Mouse (Mus musculus) MEL (cell line): ENCODE results near the gene Ctdnep1. TPM values are rescaled to one million over a fixed set of nuclear protein-coding genes. Genes with fewer than 3 reads are reported as not detected.

Source experiments
- DNase-seq: peaks from one replicate; pipeline ENCODE4 v3.0.0; 2011; ENCODE audit warnings: low read depth, low spot score
- H3K27ac ChIP-seq: 2 replicates; pipeline ENCODE4 v1.5.1; 2012; ENCODE audit warnings: low read depth, mild to moderate bottlenecking, control low read depth, low read length, moderate library complexity; ENCODE audit not compliant: control insufficient read depth
- H3K27me3 ChIP-seq, 2 experiments: fragments of 150-350 bp in 1 of 2; sonication (generic) in 1 of 2; 2 replicates each; pipeline ENCODE4 v1.6.1; 2012; ENCODE audit warnings: low read length in 2 of 2, mild to moderate bottlenecking in 2 of 2, improper control_type of control experiment in 1 of 2, moderate library complexity in 1 of 2; ENCODE audit not compliant: insufficient read depth in 2 of 2, control insufficient read depth in 1 of 2
- H3K36me3 ChIP-seq, 2 experiments: 2 replicates each; pipeline ENCODE4 v1.6.1; 2012 to 2014; ENCODE audit warnings: low read length in 2 of 2, improper control_type of control experiment in 1 of 2, inconsistent platforms in 1 of 2, mild to moderate bottlenecking in 1 of 2; ENCODE audit not compliant: insufficient read depth in 2 of 2, control insufficient read depth in 1 of 2
- H3K4me1 ChIP-seq, 2 experiments: fragments of 150-350 bp in 1 of 2; sonication (generic) in 1 of 2; 2 replicates each; pipeline ENCODE4 v1.6.1; 2012; ENCODE audit warnings: low read length in 2 of 2, improper control_type of control experiment in 1 of 2, mild to moderate bottlenecking in 1 of 2; ENCODE audit not compliant: insufficient read depth in 2 of 2, control insufficient read depth in 1 of 2
- H3K4me3 ChIP-seq, 2 experiments: fragments of 150-350 bp in 1 of 2; sonication (generic) in 1 of 2; 2 replicates each; pipeline ENCODE4 v1.5.1; 2012; ENCODE audit warnings: low read depth in 2 of 2, low read length in 2 of 2, mild to moderate bottlenecking in 2 of 2, moderate library complexity in 2 of 2, control low read depth in 1 of 2, improper control_type of control experiment in 1 of 2; ENCODE audit not compliant: control insufficient read depth in 1 of 2, insufficient read depth in 1 of 2
- H3K79me2 ChIP-seq: 2 replicates; pipeline ENCODE4 v1.6.1; 2012; ENCODE audit warnings: mild to moderate bottlenecking, low read length, moderate library complexity; ENCODE audit not compliant: control insufficient read depth, poor library complexity, insufficient read depth
- H3K9ac ChIP-seq: 2 replicates; pipeline ENCODE4 v1.6.1; 2012; ENCODE audit warnings: low read depth, mild to moderate bottlenecking, control low read depth, low read length, moderate library complexity; ENCODE audit not compliant: control insufficient read depth, poor library complexity, severe bottlenecking
- H3K9me3 ChIP-seq: fragments of 150-350 bp; sonication (generic); replicated peaks from 2 replicates; pipeline ENCODE4 v1.6.1; 2012; ENCODE audit warnings: mild to moderate bottlenecking, low read length, improper control_type of control experiment, moderate library complexity; ENCODE audit not compliant: insufficient read depth
- BHLHE40 ChIP-seq: IDR thresholded peaks from 2 replicates; pipeline ENCODE4 v1.6.1; 2012; ENCODE audit warnings: low read depth, mild to moderate bottlenecking, inconsistent platforms, low read length, improper control_type of control experiment, borderline replicate concordance
- CTCF ChIP-seq, 3 experiments: IDR thresholded peaks in 2 of 3; conservative IDR thresholded peaks in 1 of 3; 2 replicates each; pipeline ENCODE4 v1.5.1; 2011 to 2012; ENCODE audit warnings: low read length in 3 of 3, low read depth in 2 of 3, mild to moderate bottlenecking in 2 of 3, improper control_type of control experiment in 1 of 3, inconsistent platforms in 1 of 3, mixed read lengths in 1 of 3, moderate library complexity in 1 of 3; ENCODE audit not compliant: control insufficient read depth in 1 of 3, insufficient read depth in 1 of 3, poor library complexity in 1 of 3, severe bottlenecking in 1 of 3
- E2F4 ChIP-seq: IDR thresholded peaks from 2 replicates; pipeline ENCODE4 v1.6.1; 2011; ENCODE audit warnings: low read depth, low read length, improper control_type of control experiment, borderline replicate concordance
- EP300 ChIP-seq, 2 experiments: IDR thresholded peaks; 2 replicates each; pipeline ENCODE4 v1.6.1; 2011; ENCODE audit warnings: improper control_type of control experiment in 2 of 2, low read length in 2 of 2, low read depth in 1 of 2, mild to moderate bottlenecking in 1 of 2
- ETS1 ChIP-seq: IDR thresholded peaks from 2 replicates; pipeline ENCODE4 v1.6.1; 2012; ENCODE audit warnings: low read depth, mild to moderate bottlenecking, inconsistent platforms, low read length, improper control_type of control experiment, moderate library complexity
- GABPA ChIP-seq: IDR thresholded peaks from 2 replicates; pipeline ENCODE4 v1.6.1; 2012; ENCODE audit warnings: low read depth, mild to moderate bottlenecking, inconsistent platforms, low read length, improper control_type of control experiment, moderate library complexity
- GATA1 ChIP-seq: IDR thresholded peaks from 2 replicates; pipeline ENCODE4 v1.6.1; 2011; ENCODE audit warnings: low read depth, low read length, improper control_type of control experiment
- HCFC1 ChIP-seq: IDR thresholded peaks from 2 replicates; pipeline ENCODE4 v1.6.1; 2012; ENCODE audit warnings: low read depth, mild to moderate bottlenecking, inconsistent platforms, low read length, improper control_type of control experiment, moderate library complexity
- KAT2A ChIP-seq: conservative IDR thresholded peaks from 2 replicates; pipeline ENCODE4 v1.6.1; 2012; ENCODE audit warnings: low read depth, low read length, improper control_type of control experiment, inconsistent platforms
- MAFK ChIP-seq: IDR thresholded peaks from 2 replicates; pipeline ENCODE4 v1.6.1; 2011; ENCODE audit warnings: low read depth, mild to moderate bottlenecking, low read length, improper control_type of control experiment, borderline replicate concordance
- MAX ChIP-seq: IDR thresholded peaks from 2 replicates; pipeline ENCODE4 v1.6.1; 2011; ENCODE audit warnings: low read length, improper control_type of control experiment
- MEF2A ChIP-seq: IDR thresholded peaks from 2 replicates; pipeline ENCODE4 v1.6.1; 2014; ENCODE audit warnings: low read depth, mild to moderate bottlenecking, inconsistent platforms, low read length, improper control_type of control experiment; ENCODE audit not compliant: poor library complexity, insufficient replicate concordance, severe bottlenecking; ENCODE audit errors: extremely low read depth
- MXI1 ChIP-seq: IDR thresholded peaks from 2 replicates; pipeline ENCODE4 v1.6.1; 2011; ENCODE audit warnings: mild to moderate bottlenecking, low read depth, low read length, improper control_type of control experiment
- MYB ChIP-seq: IDR thresholded peaks from 2 replicates; pipeline ENCODE4 v1.6.1; 2011; ENCODE audit warnings: mild to moderate bottlenecking, low read depth, low read length, improper control_type of control experiment
- MYC ChIP-seq: IDR thresholded peaks from 2 replicates; pipeline ENCODE4 v1.6.1; 2011; ENCODE audit warnings: low read depth, mild to moderate bottlenecking, low read length, improper control_type of control experiment, moderate library complexity
- NRF1 ChIP-seq: IDR thresholded peaks from 2 replicates; pipeline ENCODE4 v1.6.1; 2014; ENCODE audit warnings: low read depth, mild to moderate bottlenecking, inconsistent platforms, low read length, improper control_type of control experiment, moderate library complexity; ENCODE audit not compliant: poor library complexity, insufficient read depth, severe bottlenecking
- POLR2A ChIP-seq, 2 experiments: IDR thresholded peaks; 2 replicates each; pipeline ENCODE4 v1.6.1; 2011 to 2012; ENCODE audit warnings: low read length in 2 of 2, mild to moderate bottlenecking in 2 of 2, control low read depth in 1 of 2, improper control_type of control experiment in 1 of 2, low read depth in 1 of 2, moderate library complexity in 1 of 2; ENCODE audit not compliant: control insufficient read depth in 1 of 2, insufficient read depth in 1 of 2, poor library complexity in 1 of 2
- POLR2AphosphoS2 ChIP-seq: IDR thresholded peaks from 2 replicates; pipeline ENCODE4 v1.6.1; 2011; ENCODE audit warnings: low read length, improper control_type of control experiment
- POLR2AphosphoS5 ChIP-seq: IDR thresholded peaks from 2 replicates; pipeline ENCODE4 v1.6.1; 2012; ENCODE audit warnings: low read depth, borderline replicate concordance, mild to moderate bottlenecking, inconsistent platforms, low read length, moderate library complexity, mixed read lengths
- RAD21 ChIP-seq: IDR thresholded peaks from 2 replicates; pipeline ENCODE4 v1.6.1; 2011; ENCODE audit warnings: mild to moderate bottlenecking, low read depth, low read length, improper control_type of control experiment
- RCOR1 ChIP-seq: IDR thresholded peaks from 2 replicates; pipeline ENCODE4 v1.6.1; 2012; ENCODE audit warnings: low read depth, mild to moderate bottlenecking, inconsistent platforms, low read length, improper control_type of control experiment
- SIN3A ChIP-seq: IDR thresholded peaks from 2 replicates; pipeline ENCODE4 v1.6.1; 2012; ENCODE audit warnings: low read length, improper control_type of control experiment, inconsistent platforms
- SMC3 ChIP-seq: IDR thresholded peaks from 2 replicates; pipeline ENCODE4 v1.6.1; 2011; ENCODE audit warnings: low read depth, low read length, improper control_type of control experiment
- TAL1 ChIP-seq: IDR thresholded peaks from 2 replicates; pipeline ENCODE4 v1.6.1; 2012; ENCODE audit warnings: mild to moderate bottlenecking, inconsistent platforms, low read length, moderate library complexity, mixed read lengths
- TBP ChIP-seq: IDR thresholded peaks from 2 replicates; pipeline ENCODE4 v1.8.0; 2011; ENCODE audit warnings: low read depth, low read length, improper control_type of control experiment
- TCF12 ChIP-seq: IDR thresholded peaks from 2 replicates; pipeline ENCODE4 v1.6.1; 2014; ENCODE audit warnings: low read depth, mild to moderate bottlenecking, inconsistent platforms, low read length, improper control_type of control experiment, moderate library complexity
- UBTF ChIP-seq: IDR thresholded peaks from 2 replicates; pipeline ENCODE4 v1.6.1; 2012; ENCODE audit warnings: low read depth, mild to moderate bottlenecking, inconsistent platforms, low read length, improper control_type of control experiment, moderate library complexity, borderline replicate concordance; ENCODE audit not compliant: insufficient read depth
- USF1 ChIP-seq: IDR thresholded peaks from 2 replicates; pipeline ENCODE4 v1.6.1; 2014; ENCODE audit warnings: low read depth, mild to moderate bottlenecking, inconsistent platforms, low read length, improper control_type of control experiment, moderate library complexity
- USF2 ChIP-seq, 2 experiments: IDR thresholded peaks; 2 replicates each; pipeline ENCODE4 v1.6.1; 2011 to 2012; ENCODE audit warnings: improper control_type of control experiment in 2 of 2, low read length in 2 of 2, borderline replicate concordance in 1 of 2, inconsistent platforms in 1 of 2, low read depth in 1 of 2, mild to moderate bottlenecking in 1 of 2; ENCODE audit not compliant: insufficient read depth in 1 of 2
- ZC3H11A ChIP-seq: IDR thresholded peaks from 2 replicates; pipeline ENCODE4 v1.6.1; 2012; ENCODE audit warnings: low read depth, mild to moderate bottlenecking, inconsistent platforms, low read length, improper control_type of control experiment
- ZNF384 ChIP-seq: IDR thresholded peaks from 2 replicates; pipeline ENCODE4 v1.6.1; 2012; ENCODE audit warnings: low read depth, mild to moderate bottlenecking, inconsistent platforms, low read length, improper control_type of control experiment
- polyA plus RNA-seq, 2 experiments: library from polyadenylated mRNA; stranded (reverse) in 1 of 2; unstranded in 1 of 2; fragments of >175 nt in 1 of 2; fragments of >200 nt in 1 of 2; gene quantifications; 2 replicates each; pipeline versions ENCODE4 v1.2.1 to v1.2.4; 2012; ENCODE audit warnings: low replicate concordance in 2 of 2, low read depth in 1 of 2; ENCODE audit not compliant: insufficient read length in 2 of 2, insufficient read depth in 1 of 2, missing spikeins in 1 of 2
- total RNA-seq: library from RNA; depleted of rRNA; stranded (reverse); fragments of 300-350 nt; gene quantifications from 2 replicates; pipeline ENCODE4 v1.2.3, GENCODE M21; 2012

Gene Ctdnep1
- total and polyA plus RNA-seq, 3 experiments, result 47.3 to 133 TPM; not detected in 1

GRCm38 (mm10) chr11:69997070-69997509, 16.1 kb downstream of the Ctdnep1 start (continued):
- TF ChIP-seq ZC3H11A, result no peak
- TF ChIP-seq MXI1, result peak; percentile 71

DNA sequence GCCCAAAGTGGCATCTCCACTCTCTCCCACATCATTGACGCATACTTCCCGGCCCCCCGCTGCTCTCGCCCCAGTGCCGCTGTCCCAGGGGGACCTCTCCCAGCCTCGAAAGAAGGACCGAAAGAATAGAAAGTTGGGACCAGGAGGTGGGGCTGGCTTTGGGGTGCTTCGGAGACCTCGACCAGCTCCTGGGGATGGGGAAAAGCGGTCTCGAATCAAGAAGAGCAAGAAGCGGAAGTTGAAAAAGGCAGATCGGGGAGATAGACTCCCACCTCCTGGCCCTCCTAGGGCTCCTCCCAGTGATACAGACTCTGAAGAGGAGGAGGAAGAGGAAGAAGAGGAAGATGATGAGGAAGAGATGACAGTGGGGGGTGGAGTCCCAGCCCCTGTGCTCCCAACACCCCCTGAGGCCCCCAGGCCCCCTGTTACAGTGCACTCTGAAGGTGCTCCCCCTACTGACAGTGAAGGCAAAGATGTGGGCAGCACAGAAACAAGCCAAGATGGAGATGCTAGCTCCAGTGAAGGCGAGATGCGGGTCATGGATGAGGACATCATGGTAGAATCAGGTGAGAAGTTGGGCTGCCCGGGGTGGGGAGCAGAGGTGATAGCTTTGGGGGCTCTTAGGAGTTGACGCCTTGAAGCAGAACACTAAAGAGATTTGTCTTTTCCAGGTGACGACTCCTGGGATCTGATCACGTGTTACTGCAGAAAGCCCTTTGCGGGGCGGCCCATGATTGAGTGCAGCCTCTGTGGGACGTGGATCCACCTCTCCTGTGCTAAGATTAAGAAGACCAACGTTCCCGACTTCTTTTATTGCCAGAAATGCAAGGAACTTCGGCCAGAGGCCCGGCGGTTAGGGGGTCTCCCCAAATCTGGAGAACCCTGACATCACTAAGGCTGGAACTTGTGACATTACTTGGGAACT, 17.9 kb downstream of the Ctdnep1 start:
- Histone ChIP-seq H3K79me2 (peaks cover 50% of the 10 kb centered on the region), H3K27me3 (no peaks in the 10 kb centered on the region), H3K4me3 (peak overlapping the region in 1 of 2 experiments; percentile 17; a peak in 2 of 4 replicates), H3K9me3 (no peaks in the 10 kb centered on the region), H3K27ac (peak overlapping the region; percentile 83), H3K9ac (peak overlapping the region; percentile 47), H3K4me1 (peaks cover 16 to 41% of the 10 kb centered on the region in 2 experiments), H3K36me3 (peaks cover 8 to 47% of the 10 kb centered on the region in 2 experiments)
- DNase-seq, result peak; percentile 90
- TF ChIP-seq USF1 (peak; percentile 57), MAFK (no peak), UBTF (no peak), POLR2AphosphoS5 (no peak), KAT2A (no peak), ZC3H11A (no peak), HCFC1 (peak; percentile 72), MAX (0 out of 2 replicates have a peak, but pooled peaks have one; percentile 33), BHLHE40 (peak; percentile 32; the same call in 1 of the 2 replicates), TAL1 (no peak), TCF12 (no peak), RCOR1 (peak; percentile 56; the same call in 1 of the 2 replicates), NRF1 (no peak), MXI1 (no peak; the same call in 1 of the 2 replicates), MYB (no peak), EP300 (IDR thresholded peaks at IDR 0.05; ENCODE audit: low read depth in 1 of 2, low read length in 2 of 2) (peak; percentile 62 to 68; a peak in 3 of 4 replicates), CTCF (IDR thresholded peaks at IDR 0.05 in 2 of 3, conservative IDR thresholded peaks at IDR 0.05 in 1 of 3; ENCODE audit: control insufficient read depth in 1 of 3, insufficient read depth in 1 of 3, low read depth in 2 of 3, low read length in 3 of 3, poor library complexity in 1 of 3, severe bottlenecking in 1 of 3) (peak; percentile 36 to 47 (median 38); a peak in 5 of 6 replicates), USF2 (IDR thresholded peaks at IDR 0.05; ENCODE audit: borderline replicate concordance in 1 of 2, insufficient read depth in 1 of 2, low read depth in 1 of 2, low read length in 2 of 2) (no peak), SMC3 (no peak), MEF2A (no peak), RAD21 (no peak), ETS1 (peak; percentile 55; the same call in 1 of the 2 replicates), SIN3A (peak; percentile 81), GATA1 (peak; percentile 85), E2F4 (no peak), GABPA (no peak), TBP (no peak), MYC (peak; percentile 47; the same call in 1 of the 2 replicates), POLR2A (IDR thresholded peaks at IDR 0.05; ENCODE audit: control insufficient read depth in 1 of 2, insufficient read depth in 1 of 2, low read depth in 1 of 2, low read length in 2 of 2, poor library complexity in 1 of 2) (peak in 1 of 2 experiments; percentile 38; a peak in 2 of 4 replicates), ZNF384 (no peak), POLR2AphosphoS2 (no peak; the same call in 1 of the 2 replicates)
